Mouse (Mus musculus): ENCODE data around the gene Sh2d5.

Sh2d5 gene

GRCm38 (mm10) chr4:138257116-138257687, 7.0 kb downstream of the Sh2d5 start:
- in situ Hi-C loops (cut with MboI, MseI): loop anchor here (10.0 kb wide), 1 partner anchor 1338 kb away; no protein-coding TSS in a partner anchor

- in situ Hi-C loops (cut with MboI, MseI): loop anchor here (10.0 kb wide), 1 partner anchor 1336 kb away; no protein-coding TSS in a partner anchor
Observed at GRCm38 (mm10) chr4:138258663-138259062, 8.5 kb downstream of the Sh2d5 start.

- in situ Hi-C loops (cut with MboI, MseI): loop anchor here (10.0 kb wide), 1 partner anchor 1335 kb away; no protein-coding TSS in a partner anchor
Observed at GRCm38 (mm10) chr4:138259482-138259881, 9.3 kb downstream of the Sh2d5 start.

- in situ Hi-C loops (cut with MboI, MseI): no loop called here
Observed at GRCm38 (mm10) chr4:138261843-138262681, 11.9 kb downstream of the Sh2d5 start.

- in situ Hi-C loops (cut with MboI, MseI): no loop called here
Observed at GRCm38 (mm10) chr4:138267869-138268268, 17.7 kb downstream of the Sh2d5 start.

- in situ Hi-C loops (cut with MboI, MseI): no loop called here
Observed at GRCm38 (mm10) chr4:138272011-138272997, 22.1 kb downstream of the Sh2d5 start.

GRCm38 (mm10) chr4:138278346-138278745, 28.1 kb downstream of the Sh2d5 start:
- in situ Hi-C loops (cut with MboI, MseI): no loop called here

GRCm38 (mm10) chr4:138282834-138283233, 32.6 kb downstream of the Sh2d5 start:
- in situ Hi-C loops (cut with MboI, MseI): loop anchor here (10.0 kb wide), 1 partner anchor 438 kb away; no protein-coding TSS in a partner anchor

GRCm38 (mm10) chr4:138286411-138286810, 36.2 kb downstream of the Sh2d5 start:
- in situ Hi-C loops (cut with MboI, MseI): loop anchor here (10.0 kb wide), 1 partner anchor 442 kb away; no protein-coding TSS in a partner anchor

GRCm38 (mm10) chr4:138288691-138289090, 38.5 kb downstream of the Sh2d5 start:
- in situ Hi-C loops (cut with MboI, MseI): loop anchor here (10.0 kb wide), 1 partner anchor 444 kb away; no protein-coding TSS in a partner anchor

GRCm38 (mm10) chr4:138292028-138292427, 41.8 kb downstream of the Sh2d5 start:
- in situ Hi-C loops (cut with MboI, MseI): no loop called here

- in situ Hi-C loops (cut with MboI, MseI): no loop called here
Observed at GRCm38 (mm10) chr4:138293261-138293948, 43.2 kb downstream of the Sh2d5 start.

GRCm38 (mm10) chr4:138293949-138294550, 43.8 kb downstream of the Sh2d5 start:
- in situ Hi-C loops (cut with MboI, MseI): no loop called here

GRCm38 (mm10) chr4:138301271-138301780, 51.1 kb downstream of the Sh2d5 start:
- in situ Hi-C loops (cut with MboI, MseI): no loop called here

GRCm38 (mm10) chr4:138303011-138303410, 52.8 kb downstream of the Sh2d5 start:
- in situ Hi-C loops (cut with MboI, MseI): no loop called here

- in situ Hi-C loops (cut with MboI, MseI): no loop called here
Observed at GRCm38 (mm10) chr4:138303742-138304141, 53.5 kb downstream of the Sh2d5 start.

GRCm38 (mm10) chr4:138304340-138305104, 54.3 kb downstream of the Sh2d5 start, which contains the start of gene Ddost:
Gene Ddost (plus strand): TSS chr4:138304730.
- in situ Hi-C loops (cut with MboI, MseI): no loop called here

- in situ Hi-C loops (cut with MboI, MseI): no loop called here
Observed at GRCm38 (mm10) chr4:138307025-138307424, 56.8 kb downstream of the Sh2d5 start.

- in situ Hi-C loops (cut with MboI, MseI): no loop called here
Observed at GRCm38 (mm10) chr4:138307739-138308138, 57.5 kb downstream of the Sh2d5 start.

Data from T-helper 2 cell (primary cell).